Mouse (Mus musculus) neural tube, embryonic 11.5 days (tissue): ENCODE measurements around the gene Olfr368. TPM values are rescaled to one million over a fixed set of nuclear protein-coding genes. Genes with fewer than 3 reads are reported as not detected.
A peak's percentile ranks its signal among the peaks of the same experiment; 100 is the strongest.

Source experiments
- ATAC-seq: fragments of 200-750 bp; cut with Nextera tagmentation; 2 replicates; pipeline ENCODE4 v1.8.0; 2017; ENCODE audit warnings: moderate number of reproducible peaks, mild to moderate bottlenecking, moderate TSS enrichment, moderate library complexity; ENCODE audit not compliant: insufficient read depth, low FRiP score, low TSS enrichment
- DNase-seq: peaks from one replicate; pipeline ENCODE4 v3.0.0-alpha.2; 2015; ENCODE audit warnings: low spot score
- H3K27ac ChIP-seq: fragments of 300-500 bp; sonication (generic); 2 replicates; pipeline ENCODE4 v1.5.1; 2014; ENCODE audit warnings: low read depth, mild to moderate bottlenecking, low read length
- H3K27me3 ChIP-seq: fragments of 300-500 bp; sonication (generic); 2 replicates; pipeline ENCODE4 v1.6.1; 2014; ENCODE audit warnings: mild to moderate bottlenecking, low read length, mixed read lengths; ENCODE audit not compliant: control insufficient read depth, insufficient read depth
- H3K36me3 ChIP-seq: fragments of 300-500 bp; sonication (generic); 2 replicates; pipeline ENCODE4 v1.6.1; 2014; ENCODE audit warnings: mild to moderate bottlenecking, low read length, moderate library complexity, mixed read lengths; ENCODE audit not compliant: control insufficient read depth, insufficient read depth
- H3K4me1 ChIP-seq: fragments of 300-500 bp; sonication (generic); 2 replicates; pipeline ENCODE4 v1.6.1; 2014; ENCODE audit warnings: low read length, mixed read lengths; ENCODE audit not compliant: control insufficient read depth, insufficient read depth
- H3K4me2 ChIP-seq: fragments of 300-500 bp; sonication (generic); 2 replicates; pipeline ENCODE4 v1.6.1; 2014; ENCODE audit warnings: low read depth, mild to moderate bottlenecking, moderate library complexity
- H3K4me3 ChIP-seq: fragments of 300-500 bp; sonication (generic); 2 replicates; pipeline ENCODE4 v1.5.1; 2014; ENCODE audit warnings: low read depth, low read length
- H3K9ac ChIP-seq: fragments of 300-500 bp; sonication (generic); 2 replicates; pipeline ENCODE4 v1.6.1; 2014; ENCODE audit warnings: mild to moderate bottlenecking, low read length
- H3K9me3 ChIP-seq: fragments of 300-500 bp; sonication (generic); 2 replicates; pipeline ENCODE4 v1.6.1; 2016; ENCODE audit warnings: low read length; ENCODE audit not compliant: control insufficient read depth
- WGBS: fragments of 180-500 bp; shearing (Covaris S2); extraction: QIAGEN DNeasy Blood & Tissue Kit; methylation state at CpG from one replicate; pipeline ENCODE4 v1.1.7; 2014; 5-methylcytosine and 5-hydroxymethylcytosine counted together
- polyA plus RNA-seq: library from polyadenylated mRNA; unstranded; fragments of >200 nt; fragmentation: Nextera tagmentation; extraction: Ambion mirVana; gene quantifications from 2 replicates; pipeline ENCODE4 v1.2.1, GENCODE M21; 2014

The Olfr368 gene
- not detected in 2 replicates for polyA plus RNA-seq

DNA sequence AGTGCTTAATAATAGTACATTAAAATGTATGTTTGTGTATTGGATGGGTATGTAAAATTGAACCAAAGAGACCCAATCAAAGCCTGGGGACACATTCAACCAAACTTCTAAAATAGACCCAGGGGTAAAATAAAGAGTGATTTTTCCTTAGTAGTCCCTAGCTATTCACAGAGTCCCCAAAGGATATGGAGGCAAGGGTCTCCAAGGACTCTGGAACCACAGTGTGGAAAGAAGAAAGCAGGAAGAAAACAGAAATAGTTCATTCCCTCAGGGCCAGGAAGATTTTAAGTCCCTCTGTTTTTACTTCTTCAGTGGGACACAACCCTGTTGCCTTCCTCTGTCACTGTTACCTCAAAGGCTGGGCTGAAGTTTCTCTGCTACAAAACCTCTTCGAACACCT, at the start of gene Olfr368:
Olfr368 (plus strand) TSS at position 301 of the 400 bp plus-strand sequence.
- H3K27me3 ChIP-seq: no peaks in the 10 kb centered on the region
- DNase-seq (no peak), ATAC-seq (no peak)
- no peaks in the 10 kb centered on the region for H3K9me3 ChIP-seq
- H3K4me2 ChIP-seq: no peak within 1 kb of the TSS
- no peak within 1 kb of the TSS for H3K4me3 ChIP-seq
- WGBS: 83% methylated on average over 1 of the region's 1 CpGs
- H3K27ac ChIP-seq: no peak within 1 kb of the TSS
- no peaks in the 10 kb centered on the region for H3K4me1 ChIP-seq
- H3K9ac ChIP-seq: no peak within 1 kb of the TSS
- no peaks in the 10 kb centered on the region for H3K36me3 ChIP-seq

DNA sequence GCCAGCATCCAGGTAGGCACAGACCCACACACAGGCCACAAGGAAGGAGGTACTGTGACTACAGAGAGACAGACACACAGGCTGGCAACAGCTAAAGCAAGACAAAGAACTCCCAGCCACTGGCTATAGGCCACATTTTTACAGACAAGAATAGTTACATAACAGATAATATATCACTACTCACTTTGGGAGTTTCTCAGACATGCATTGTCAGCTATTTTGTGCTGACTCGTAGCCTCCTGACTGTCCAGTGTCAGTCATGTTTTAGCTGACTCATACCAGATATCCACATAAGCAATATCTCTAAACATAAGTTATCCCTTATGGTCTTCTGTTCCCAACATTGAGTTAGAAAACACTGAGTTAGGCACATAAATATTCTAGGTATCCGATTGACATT, 7.0 kb downstream of the Olfr368 start:
- Histone ChIP-seq H3K27ac (no peak overlapping the region), H3K27me3 (no peaks in the 10 kb centered on the region), H3K4me3 (no peak overlapping the region), H3K36me3 (no peaks in the 10 kb centered on the region), H3K4me2 (no peak overlapping the region), H3K9me3 (no peaks in the 10 kb centered on the region), H3K9ac (no peak overlapping the region), H3K4me1 (no peaks in the 10 kb centered on the region)
- 87% methylated on average over 2 of the region's 2 CpGs for WGBS
- ATAC-seq (no peak), DNase-seq (no peak)

- H3K36me3 ChIP-seq: no peaks in the 10 kb centered on the region
- WGBS: 64% methylated on average over 10 of the region's 10 CpGs
- no peak overlapping the region for H3K9ac ChIP-seq
- ATAC-seq (no peak; the same call in 1 of the 2 replicates), DNase-seq (peak; percentile 25)
- H3K4me3 ChIP-seq: no peak overlapping the region
- H3K4me2 ChIP-seq: no peak overlapping the region
- no peaks in the 10 kb centered on the region for H3K4me1 ChIP-seq
- H3K27ac ChIP-seq: no peak overlapping the region
- no peaks in the 10 kb centered on the region for H3K9me3 ChIP-seq
- H3K27me3 ChIP-seq: no peaks in the 10 kb centered on the region
Observed at GRCm38 (mm10) chr2:37338497-37339187, 12.3 kb downstream of the Olfr368 start.

GRCm38 (mm10) chr2:37351671-37352070, 25.4 kb downstream of the Olfr368 start:
- no peaks in the 10 kb centered on the region for H3K27me3 ChIP-seq
- H3K4me3 ChIP-seq: no peak overlapping the region
- 92% methylated on average over 7 of the region's 7 CpGs for WGBS
- peaks cover 28% of the 10 kb centered on the region for H3K36me3 ChIP-seq
- no peak for ATAC-seq
- no peak overlapping the region for H3K27ac ChIP-seq
- H3K9me3 ChIP-seq: no peaks in the 10 kb centered on the region
- no peak overlapping the region for H3K9ac ChIP-seq
- H3K4me2 ChIP-seq: no peak overlapping the region
- no peaks in the 10 kb centered on the region for H3K4me1 ChIP-seq
- DNase-seq: no peak

DNA sequence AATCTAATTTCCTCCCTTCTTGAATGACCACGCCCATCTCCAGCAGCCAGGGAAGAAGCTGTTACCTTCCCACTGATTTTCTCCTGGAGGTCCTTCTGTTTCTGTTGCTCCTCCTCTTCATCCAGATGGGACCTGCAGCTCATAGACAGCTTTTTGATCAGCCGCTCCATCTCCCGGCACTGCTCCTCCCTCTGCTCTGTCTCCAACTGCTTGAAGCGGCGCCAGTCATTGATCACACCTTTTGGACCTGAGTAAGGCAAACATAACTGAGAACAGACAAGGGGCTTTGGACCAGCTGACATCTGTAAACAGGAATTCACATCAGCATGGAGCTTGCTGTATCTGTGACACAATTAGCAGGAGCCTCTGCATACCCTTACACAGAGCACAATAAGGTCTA, 29.3 kb downstream of the Olfr368 start:
- no peaks in the 10 kb centered on the region for H3K9me3 ChIP-seq
- ATAC-seq (no peak), DNase-seq (no peak)
- H3K27me3 ChIP-seq: no peaks in the 10 kb centered on the region
- peaks cover 28% of the 10 kb centered on the region for H3K36me3 ChIP-seq
- H3K4me3 ChIP-seq: no peak overlapping the region
- no peak overlapping the region for H3K4me2 ChIP-seq
- no peak overlapping the region for H3K9ac ChIP-seq
- WGBS: 94% methylated on average over 5 of the region's 5 CpGs
- no peak overlapping the region for H3K27ac ChIP-seq
- peaks cover 3% of the 10 kb centered on the region; the same call in 1 of the 2 replicates for H3K4me1 ChIP-seq

DNA sequence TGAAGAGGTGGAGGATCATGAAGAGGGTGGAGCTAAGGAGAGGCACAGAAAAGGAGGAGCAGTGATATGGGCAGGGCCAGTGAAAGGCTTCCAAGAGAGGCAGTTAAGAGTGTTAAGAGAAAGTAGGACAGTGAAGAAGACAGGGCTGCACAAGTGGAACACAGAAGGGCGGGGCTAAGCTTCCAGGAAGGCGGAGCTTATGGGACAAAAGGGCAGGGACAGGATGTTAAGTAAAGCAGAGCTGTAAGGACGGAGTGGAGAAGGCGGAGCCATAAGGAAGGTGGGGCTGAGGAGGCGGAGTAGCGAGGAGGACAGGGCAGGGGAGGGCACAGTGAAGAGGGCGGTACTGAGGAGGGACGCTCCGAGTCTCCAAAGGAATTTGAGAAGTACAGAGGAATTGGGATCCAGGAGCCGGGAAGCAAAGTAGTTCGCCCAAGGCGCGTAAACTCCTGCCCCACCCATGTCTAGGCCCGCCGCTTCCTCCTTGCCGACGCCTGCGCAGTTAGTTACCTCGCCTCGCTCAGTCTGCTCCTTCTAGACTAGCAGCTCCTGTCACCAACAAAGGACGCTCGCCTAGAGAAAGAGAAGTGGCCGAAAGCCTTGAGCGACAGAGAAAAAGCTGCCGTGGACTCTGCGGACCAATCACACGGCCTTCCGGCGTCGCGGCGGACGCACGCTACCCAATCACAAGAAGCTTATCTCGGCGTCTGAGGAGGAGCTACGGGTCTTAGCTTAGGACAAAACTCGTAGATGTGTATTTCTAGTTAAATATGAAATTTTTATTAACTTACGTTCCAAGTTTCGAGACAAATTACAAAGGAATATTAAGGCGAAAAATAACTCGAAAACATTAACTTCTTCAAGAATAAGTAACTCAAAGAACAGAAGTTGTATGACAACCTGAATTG, 32.6 kb downstream of the Olfr368 start, which contains the start of gene Pdcl:
Pdcl (minus strand) TSS at position 700 of the 908 bp plus-strand sequence.
- Histone ChIP-seq H3K36me3 (peaks cover 12% of the 10 kb centered on the region), H3K4me1 (peaks cover 3% of the 10 kb centered on the region; the same call in 1 of the 2 replicates), H3K4me2 (peak within 1 kb of the TSS; percentile 70), H3K27me3 (no peaks in the 10 kb centered on the region), H3K9ac (peak within 1 kb of the TSS; percentile 75), H3K4me3 (peak within 1 kb of the TSS; percentile 69), H3K9me3 (no peaks in the 10 kb centered on the region), H3K27ac (peak within 1 kb of the TSS; percentile 90)
- WGBS: under 1% methylated on average over 41 of the region's 42 CpGs
- peak; percentile 99 for ATAC-seq
- DNase-seq: peak; percentile 90

DNA sequence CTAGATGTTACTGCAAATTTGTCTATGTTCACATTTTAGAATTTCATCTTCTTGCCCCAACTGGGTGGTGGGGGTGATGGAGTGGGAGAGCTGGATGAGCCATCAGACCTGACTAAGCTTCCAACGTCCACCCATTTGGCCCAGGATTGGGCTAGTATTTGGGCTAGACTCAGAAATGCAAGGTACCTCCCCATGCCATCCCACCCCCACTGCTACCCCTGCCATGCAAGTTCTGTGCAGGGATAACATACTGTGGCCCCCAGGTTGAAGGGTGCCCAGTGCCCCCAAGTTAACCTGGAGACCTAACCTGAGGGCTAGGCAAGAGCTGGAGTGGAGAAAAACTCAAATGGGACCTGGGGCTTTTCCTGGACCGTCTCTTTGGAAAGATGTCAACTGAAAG, 33.6 kb downstream of the Olfr368 start:
- Histone ChIP-seq H3K27ac (no peak overlapping the region), H3K36me3 (peaks cover 6% of the 10 kb centered on the region), H3K27me3 (no peaks in the 10 kb centered on the region), H3K9ac (no peak overlapping the region), H3K4me1 (peaks cover 3% of the 10 kb centered on the region; the same call in 1 of the 2 replicates), H3K9me3 (no peaks in the 10 kb centered on the region), H3K4me2 (no peak overlapping the region), H3K4me3 (no peak overlapping the region)
- ATAC-seq (no peak), DNase-seq (no peak)
- WGBS: 100% methylated on average over 2 of the region's 2 CpGs

GRCm38 (mm10) chr2:37370651-37371050, 44.3 kb downstream of the Olfr368 start:
- 90% methylated on average over 2 of the region's 2 CpGs for whole genome bisulfite sequencing
- Histone ChIP-seq H3K9ac (no peak overlapping the region), H3K4me2 (no peak overlapping the region), H3K27me3 (no peaks in the 10 kb centered on the region), H3K4me1 (no peaks in the 10 kb centered on the region), H3K36me3 (peaks cover 4% of the 10 kb centered on the region; the same call in 1 of the 2 replicates), H3K9me3 (no peaks in the 10 kb centered on the region), H3K4me3 (no peak overlapping the region), H3K27ac (no peak overlapping the region)
- DNase-seq: no peak
- no peak for ATAC-seq
